Mouse (Mus musculus): ENCODE results near the gene Xpnpep3.

DNA sequence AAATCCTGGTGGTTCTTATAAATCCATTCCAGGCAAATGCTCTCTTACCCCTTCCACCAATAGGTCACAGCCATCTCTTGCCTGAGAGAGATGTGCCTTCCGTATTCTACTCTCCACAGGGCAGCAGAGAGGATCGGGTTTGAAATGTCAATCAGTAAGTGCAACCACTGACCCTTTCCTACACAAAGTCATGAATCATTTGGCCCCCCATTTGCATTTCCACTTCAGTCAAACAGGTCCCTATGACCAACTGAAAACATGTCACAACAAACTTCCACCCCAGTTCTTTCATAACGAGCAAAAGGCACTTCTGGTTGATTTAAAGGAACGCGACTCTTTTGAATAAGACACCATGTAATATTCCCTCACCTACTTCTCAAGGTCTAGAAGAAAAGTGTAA, 40.5 kb upstream of the Xpnpep3 start:
- no peak for TF ChIP-seq CTCF (IDR thresholded peaks at IDR 0.05; ENCODE audit: insufficient read depth, low read length)
- no peak for TF ChIP-seq POLR2A (IDR thresholded peaks at IDR 0.05; ENCODE audit: borderline replicate concordance, extremely low read depth, low read depth, low read length)
